Mouse (Mus musculus) midbrain, embryonic 11.5 days (tissue): Measurements from ENCODE around the gene Ikbip. TPM values are rescaled to one million over a fixed set of nuclear protein-coding genes. Genes with fewer than 3 reads are reported as not detected.

Experiments used
- ATAC-seq: fragments of 200-750 bp; cut with Nextera tagmentation; 2 replicates; pipeline ENCODE4 v1.8.0; 2017; ENCODE audit warnings: moderate TSS enrichment, moderate library complexity; ENCODE audit not compliant: low FRiP score
- DNase-seq: peaks from one replicate; pipeline ENCODE4 v3.0.0; 2015; ENCODE audit warnings: low spot score; ENCODE audit errors: missing footprints
- H3K27ac ChIP-seq: fragments of 300-500 bp; sonication (generic); 2 replicates; pipeline ENCODE4 v1.5.1; 2014; ENCODE audit warnings: low read depth, low read length
- H3K27me3 ChIP-seq: fragments of 300-500 bp; sonication (generic); 2 replicates; pipeline ENCODE4 v1.6.1; 2014; ENCODE audit warnings: mild to moderate bottlenecking, low read length, moderate library complexity, mixed read lengths; ENCODE audit not compliant: control insufficient read depth, insufficient read depth
- H3K36me3 ChIP-seq: fragments of 300-500 bp; sonication (generic); 2 replicates; pipeline ENCODE4 v1.6.1; 2014; ENCODE audit warnings: mild to moderate bottlenecking, low read length, moderate library complexity, mixed read lengths; ENCODE audit not compliant: control insufficient read depth, insufficient read depth
- H3K4me1 ChIP-seq: fragments of 300-500 bp; sonication (generic); 2 replicates; pipeline ENCODE4 v1.6.1; 2014; ENCODE audit warnings: low read length; ENCODE audit not compliant: control insufficient read depth, insufficient read depth
- H3K4me2 ChIP-seq: fragments of 300-500 bp; sonication (generic); 2 replicates; pipeline ENCODE4 v1.6.1; 2014; ENCODE audit warnings: mild to moderate bottlenecking, moderate library complexity
- H3K4me3 ChIP-seq: fragments of 300-500 bp; sonication (generic); 2 replicates; pipeline ENCODE4 v1.5.1; 2014; ENCODE audit warnings: low read depth, low read length
- H3K9ac ChIP-seq: fragments of 300-500 bp; sonication (generic); 2 replicates; pipeline ENCODE4 v1.6.1; 2014; ENCODE audit warnings: low read length
- H3K9me3 ChIP-seq: fragments of 300-500 bp; sonication (generic); 2 replicates; pipeline ENCODE4 v1.6.1; 2016; ENCODE audit warnings: low read length; ENCODE audit not compliant: control insufficient read depth
- WGBS: fragments of 180-500 bp; shearing (Covaris S2); extraction: QIAGEN DNeasy Blood & Tissue Kit; methylation state at CpG from one replicate; pipeline ENCODE4 v1.1.7; 2014; 5-methylcytosine and 5-hydroxymethylcytosine counted together
- polyA plus RNA-seq: library from polyadenylated mRNA; unstranded; fragments of >200 nt; fragmentation: Nextera tagmentation; extraction: Ambion mirVana; gene quantifications from 2 replicates; pipeline ENCODE4 v1.2.1, GENCODE M21; 2014

Gene Ikbip
- polyA plus RNA-seq, 1 experiment from 2014 or later, result 20.1 TPM

GRCm38 (mm10) chr10:91127395-91127794 is 44.7 kb downstream of the Ikbip start:
- no peaks in the 10 kb centered on the region for H3K9me3 ChIP-seq
- no peak overlapping the region for H3K4me3 ChIP-seq
- ATAC-seq, result no peak
- H3K27ac ChIP-seq, result no peak overlapping the region
- no peaks in the 10 kb centered on the region for H3K36me3 ChIP-seq
- no peak for DNase-seq
- no peaks in the 10 kb centered on the region for H3K27me3 ChIP-seq
- H3K4me1 ChIP-seq, result peaks cover 7% of the 10 kb centered on the region
- no peak overlapping the region for H3K4me2 ChIP-seq
- 72% methylated on average over 2 of the region's 2 CpGs for WGBS
- H3K9ac ChIP-seq, result no peak overlapping the region

GRCm38 (mm10) chr10:91128551-91129160 is 45.9 kb downstream of the Ikbip start:
- Histone ChIP-seq H3K4me2 (no peak overlapping the region), H3K4me1 (no peaks in the 10 kb centered on the region; the same call in 1 of the 2 replicates), H3K27me3 (no peaks in the 10 kb centered on the region), H3K27ac (no peak overlapping the region), H3K9me3 (no peaks in the 10 kb centered on the region), H3K36me3 (no peaks in the 10 kb centered on the region), H3K9ac (no peak overlapping the region), H3K4me3 (no peak overlapping the region)
- DNase-seq, result no peak
- 88% methylated on average over 1 of the region's 1 CpGs for WGBS
- ATAC-seq, result no peak

- Histone ChIP-seq H3K36me3 (no peaks in the 10 kb centered on the region), H3K27ac (no peak overlapping the region), H3K4me2 (no peak overlapping the region), H3K27me3 (no peaks in the 10 kb centered on the region), H3K9ac (no peak overlapping the region), H3K4me1 (no peaks in the 10 kb centered on the region), H3K4me3 (no peak overlapping the region), H3K9me3 (no peaks in the 10 kb centered on the region)
- ATAC-seq (no peak), DNase-seq (no peak)
- WGBS, result 79% methylated on average over 3 of the region's 3 CpGs
Measured at GRCm38 (mm10) chr10:91130792-91131191, 48.1 kb downstream of the Ikbip start.

- Histone ChIP-seq H3K4me2 (no peak overlapping the region), H3K4me3 (no peak overlapping the region), H3K9ac (no peak overlapping the region), H3K27me3 (no peaks in the 10 kb centered on the region), H3K4me1 (no peaks in the 10 kb centered on the region), H3K9me3 (no peaks in the 10 kb centered on the region), H3K36me3 (no peaks in the 10 kb centered on the region), H3K27ac (no peak overlapping the region)
- DNase-seq (no peak), ATAC-seq (no peak)
- WGBS, result 75% methylated on average over 1 of the region's 1 CpGs
Measured at GRCm38 (mm10) chr10:91131565-91131964, 48.8 kb downstream of the Ikbip start.

- H3K4me3 ChIP-seq, result no peak overlapping the region
- no peak overlapping the region for H3K4me2 ChIP-seq
- H3K27me3 ChIP-seq, result no peaks in the 10 kb centered on the region
- no peak overlapping the region for H3K27ac ChIP-seq
- H3K9ac ChIP-seq, result no peak overlapping the region
- no peaks in the 10 kb centered on the region for H3K36me3 ChIP-seq
- H3K9me3 ChIP-seq, result no peaks in the 10 kb centered on the region
- no peak for DNase-seq
- no peak for ATAC-seq
- H3K4me1 ChIP-seq, result 0 out of 2 replicates have a peak, but pooled peaks cover 3% of the 10 kb centered on the region
- 88% methylated on average over 7 of the region's 7 CpGs for WGBS
Measured at GRCm38 (mm10) chr10:91135302-91135972, 52.7 kb downstream of the Ikbip start.

GRCm38 (mm10) chr10:91137400-91137799 is 54.7 kb downstream of the Ikbip start:
- no peak overlapping the region for H3K4me3 ChIP-seq
- H3K9ac ChIP-seq, result no peak overlapping the region
- no peak overlapping the region for H3K4me2 ChIP-seq
- H3K9me3 ChIP-seq, result no peaks in the 10 kb centered on the region
- WGBS, result 78% methylated on average over 9 of the region's 9 CpGs
- no peaks in the 10 kb centered on the region for H3K36me3 ChIP-seq
- ATAC-seq (no peak), DNase-seq (no peak)
- no peaks in the 10 kb centered on the region for H3K27me3 ChIP-seq
- no peak overlapping the region for H3K27ac ChIP-seq
- 0 out of 2 replicates have a peak, but pooled peaks cover 3% of the 10 kb centered on the region for H3K4me1 ChIP-seq

GRCm38 (mm10) chr10:91138317-91138716 is 55.6 kb downstream of the Ikbip start:
- Histone ChIP-seq H3K4me3 (no peak overlapping the region), H3K4me1 (0 out of 2 replicates have a peak, but pooled peaks cover 3% of the 10 kb centered on the region), H3K9ac (no peak overlapping the region), H3K27me3 (no peaks in the 10 kb centered on the region), H3K4me2 (no peak overlapping the region), H3K36me3 (no peaks in the 10 kb centered on the region), H3K9me3 (no peaks in the 10 kb centered on the region), H3K27ac (no peak overlapping the region)
- DNase-seq, result no peak
- WGBS, result 89% methylated on average over 3 of the region's 3 CpGs
- no peak for ATAC-seq

GRCm38 (mm10) chr10:91139148-91139766 is 56.5 kb downstream of the Ikbip start:
- Histone ChIP-seq H3K27me3 (no peaks in the 10 kb centered on the region), H3K9me3 (no peaks in the 10 kb centered on the region), H3K4me3 (no peak overlapping the region), H3K9ac (no peak overlapping the region), H3K4me2 (no peak overlapping the region), H3K36me3 (no peaks in the 10 kb centered on the region), H3K27ac (no peak overlapping the region), H3K4me1 (0 out of 2 replicates have a peak, but pooled peaks cover 3% of the 10 kb centered on the region)
- DNase-seq (no peak), ATAC-seq (no peak)
- 90% methylated on average over 14 of the region's 14 CpGs for WGBS

- Histone ChIP-seq H3K27me3 (no peaks in the 10 kb centered on the region), H3K9ac (no peak overlapping the region), H3K27ac (no peak overlapping the region), H3K4me1 (0 out of 2 replicates have a peak, but pooled peaks cover 3% of the 10 kb centered on the region), H3K4me2 (no peak overlapping the region), H3K4me3 (no peak overlapping the region), H3K9me3 (no peaks in the 10 kb centered on the region), H3K36me3 (peaks cover 4% of the 10 kb centered on the region)
- ATAC-seq, result no peak
- peak; percentile 91 for DNase-seq
- 45% methylated on average over 2 of the region's 2 CpGs for WGBS
Measured at GRCm38 (mm10) chr10:91141564-91141963, 58.8 kb downstream of the Ikbip start.
